In the genomic region with DNA sequence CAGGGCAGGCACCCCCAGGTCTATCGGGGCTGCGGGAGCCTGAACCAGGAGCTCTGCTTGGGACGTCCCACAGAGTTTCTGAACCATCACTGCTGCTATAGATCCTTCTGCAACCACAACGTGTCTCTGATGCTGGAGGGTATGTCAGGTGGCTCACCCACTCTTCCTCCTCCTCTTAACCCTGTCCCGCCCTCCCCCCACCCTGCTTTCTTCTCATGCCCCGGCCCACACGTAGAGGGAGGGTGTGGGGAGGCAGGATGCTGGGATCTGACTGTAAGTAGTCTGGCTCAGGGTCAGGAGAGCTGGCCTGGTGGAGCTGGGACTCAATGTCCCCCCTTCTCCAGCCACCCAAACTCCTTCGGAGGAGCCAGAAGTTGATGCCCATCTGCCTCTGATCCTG, we compare ENCODE assay signal across 11 mouse cellular contexts. TPM values are rescaled to one million over a fixed set of nuclear protein-coding genes. Genes with fewer than 3 reads are reported as not detected.
DNase-seq lines count a peak whose midpoint lies in the region; ATAC-seq and TF ChIP-seq lines count a peak whose summit lies in the region.
"Had no signal": no experiment of that assay in that cellular context is flagged by ENCODE, and none has a peak within 500 bp of the region (broad histone marks: within the 10 kb centered on the region; RNA-seq: fewer than 3 reads in every experiment).

No protein-coding gene starts in this region.

- peak overlapping the region; percentile 68 for H3K9ac ChIP-seq in lung, embryonic 16.5 days (ENCODE audit: low read length)

- peaks cover 2% of the 10 kb centered on the region; the same call in 1 of the 2 replicates for H3K36me3 ChIP-seq in lung, embryonic 16.5 days (ENCODE audit: control insufficient read depth, insufficient read depth, low read length)
- H3K36me3 ChIP-seq in limb, embryonic 10.5 days: peaks cover 5% of the 10 kb centered on the region; the same call in 1 of the 2 replicates

- no peaks in the 10 kb centered on the region for H3K9me3 ChIP-seq in lung, embryonic 16.5 days (ENCODE audit: control insufficient read depth, low read length)
- no peaks in the 10 kb centered on the region for H3K9me3 ChIP-seq in limb, embryonic 10.5 days (replicated peaks)

- H3K27ac ChIP-seq in gastrocnemius, adult 2 months: peak overlapping the region; percentile 28
- peak overlapping the region; percentile 89 for H3K27ac ChIP-seq in lung, embryonic 16.5 days (ENCODE audit: low read length)
- H3K27ac ChIP-seq in limb, embryonic 10.5 days: peak overlapping the region; percentile 77; the same call in 1 of the 2 replicates

- no peak for TF ChIP-seq CTCF in gastrocnemius, adult 2 months (IDR thresholded peaks at IDR 0.05)

- 53% methylated on average over 8 of the region's 8 CpGs for WGBS in lung, embryonic 16.5 days
- 63% methylated on average over 8 of the region's 8 CpGs for WGBS in limb, embryonic 10.5 days

- H3K4me2 ChIP-seq in lung, embryonic 16.5 days (ENCODE audit: low read depth, low read length): peak overlapping the region; percentile 50

- H3K27me3 ChIP-seq in lung, embryonic 16.5 days (ENCODE audit: control insufficient read depth, insufficient read depth, low read depth, low read length): no peaks in the 10 kb centered on the region
- peaks cover 26% of the 10 kb centered on the region for H3K27me3 ChIP-seq in limb, embryonic 10.5 days (ENCODE audit: low read depth, poor library complexity, severe bottlenecking)

- ATAC-seq in lung, embryonic 16.5 days (ENCODE audit: low read depth): no peak

- peaks cover 42% of the 10 kb centered on the region for H3K4me1 ChIP-seq in lung, embryonic 16.5 days (replicated peaks; ENCODE audit: control insufficient read depth, insufficient read depth, low read length)
- peaks cover 59% of the 10 kb centered on the region for H3K4me1 ChIP-seq in limb, embryonic 10.5 days

- no peak for DNase-seq in gastrocnemius, adult 2 months
- no peak for DNase-seq in gastrocnemius, postnatal 4 days (ENCODE audit: low spot score in 2 of 2)
- DNase-seq in lung, postnatal 14 days: no peak
- no peak for DNase-seq in limb, embryonic 10.5 days (ENCODE audit: low spot score)
- peak; percentile 62 for DNase-seq in thymus, postnatal 0 days (ENCODE audit: low spot score)
- DNase-seq in gastrocnemius, postnatal 36 days: no peak
- DNase-seq in adrenal gland, postnatal 4 days (ENCODE audit: low spot score in 2 of 2): no peak
- DNase-seq: cerebellum, postnatal 36 days; heart, adult 18-20 months had no signal

- intact Hi-C loops in gastrocnemius, adult 2 months (cut with DNase I): no loop called here
- intact Hi-C loops in gastrocnemius, postnatal 36 days (cut with DNase I): no loop called here

- no peak overlapping the region; the same call in 1 of the 2 replicates for H3K4me3 ChIP-seq in gastrocnemius, adult 2 months
- peak overlapping the region; percentile 48 for H3K4me3 ChIP-seq in lung, embryonic 16.5 days (ENCODE audit: low read length)
- no peak overlapping the region for H3K4me3 ChIP-seq in limb, embryonic 10.5 days

RNA-seq across cellular contexts. Expression of a gene that starts 7.1 kb away (rescaled TPM):
- total RNA-seq in gastrocnemius, adult 2 months (2021): 10 to 100 TPM; 10.2 to 14.5 TPM
- 10 to 100 TPM; 24.6 to 28.1 TPM for total RNA-seq in gastrocnemius, postnatal 4 days (2021)
- polyA plus RNA-seq in lung, embryonic 16.5 days (2015; fragmentation: Nextera tagmentation; extraction: Ambion mirVana): 91.3 and 93.3 TPM in 2 replicates
- polyA plus RNA-seq in limb, embryonic 10.5 days (2016; fragmentation: Nextera tagmentation; extraction: Ambion mirVana): 7.2 and 8.3 TPM in 2 replicates
- polyA plus RNA-seq in thymus, postnatal 0 days (2015; fragmentation: Nextera tagmentation; extraction: Ambion mirVana): 5.8 and 6.5 TPM in 2 replicates
- 1 to 10 TPM; 8.5 to 9.2 TPM for total RNA-seq in gastrocnemius, postnatal 36 days (2021)
- total RNA-seq in adrenal gland, postnatal 4 days (2021): 10 to 100 TPM; 22.4 to 22.9 TPM

RNA-seq across cellular contexts. Expression of a gene that starts 19.9 kb away (rescaled TPM):
- not detected for total RNA-seq in gastrocnemius, adult 2 months (2021)
- total RNA-seq in gastrocnemius, postnatal 4 days (2021): not detected
- polyA plus RNA-seq in lung, embryonic 16.5 days (2015; fragmentation: Nextera tagmentation; extraction: Ambion mirVana): not detected in 2 replicates
- not detected in 2 replicates for polyA plus RNA-seq in limb, embryonic 10.5 days (2016; fragmentation: Nextera tagmentation; extraction: Ambion mirVana)
- polyA plus RNA-seq in thymus, postnatal 0 days (2015; fragmentation: Nextera tagmentation; extraction: Ambion mirVana): not detected in 2 replicates
- total RNA-seq in gastrocnemius, postnatal 36 days (2021): not detected
- total RNA-seq in adrenal gland, postnatal 4 days (2021): 1 to 10 TPM in 1 of 2 experiments, under 1 TPM in 1; 0.73 to 1.2 TPM
- total RNA-seq: heart, adult 18-20 months; neutrophil, adult 5-6 weeks had no signal

RNA-seq across cellular contexts. Expression of a gene that starts 38.5 kb away (rescaled TPM):
- 10 to 100 TPM; 26.9 to 30.8 TPM for total RNA-seq in gastrocnemius, adult 2 months (2021)
- 10 to 100 TPM; 16.2 to 17.0 TPM for total RNA-seq in gastrocnemius, postnatal 4 days (2021)
- polyA plus RNA-seq in lung, embryonic 16.5 days (2015; fragmentation: Nextera tagmentation; extraction: Ambion mirVana): 6.8 and 7.9 TPM in 2 replicates
- 5.0 and 5.7 TPM in 2 replicates for polyA plus RNA-seq in limb, embryonic 10.5 days (2016; fragmentation: Nextera tagmentation; extraction: Ambion mirVana)
- 3.9 and 4.6 TPM in 2 replicates for polyA plus RNA-seq in thymus, postnatal 0 days (2015; fragmentation: Nextera tagmentation; extraction: Ambion mirVana)
- total RNA-seq in gastrocnemius, postnatal 36 days (2021): 10 to 100 TPM; 32.4 to 36.5 TPM
- total RNA-seq in adrenal gland, postnatal 4 days (2021): 10 to 100 TPM; 18.5 to 19.9 TPM

RNA-seq across cellular contexts. Expression of a gene that starts 57.0 kb away (rescaled TPM):
- under 1 TPM; 0.67 to 0.77 TPM for total RNA-seq in gastrocnemius, adult 2 months (2021)
- 1 to 10 TPM; 3.2 to 4.1 TPM for total RNA-seq in gastrocnemius, postnatal 4 days (2021)
- polyA plus RNA-seq in lung, embryonic 16.5 days (2015; fragmentation: Nextera tagmentation; extraction: Ambion mirVana): 0.20 TPM in 2 replicates
- polyA plus RNA-seq in limb, embryonic 10.5 days (2016; fragmentation: Nextera tagmentation; extraction: Ambion mirVana): 0.98 and 1.9 TPM in 2 replicates
- 0.04 TPM in 2 replicates for polyA plus RNA-seq in thymus, postnatal 0 days (2015; fragmentation: Nextera tagmentation; extraction: Ambion mirVana)
- total RNA-seq in gastrocnemius, postnatal 36 days (2021): under 1 TPM; 0.54 to 0.74 TPM
- total RNA-seq in adrenal gland, postnatal 4 days (2021): 10 to 100 TPM; 13.5 to 13.8 TPM

Comparison
In these comparisons a context has a peak if more than half of its experiments do, and no peak if none do; other contexts are left out.
1. H3K27ac ChIP-seq: peak in every context shown above with its lines; median percentile 89 in lung, embryonic 16.5 days; 77 in limb, embryonic 10.5 days; 28 in gastrocnemius, adult 2 months.